Mouse (Mus musculus): ENCODE results near the gene Unc119b.

DNA sequence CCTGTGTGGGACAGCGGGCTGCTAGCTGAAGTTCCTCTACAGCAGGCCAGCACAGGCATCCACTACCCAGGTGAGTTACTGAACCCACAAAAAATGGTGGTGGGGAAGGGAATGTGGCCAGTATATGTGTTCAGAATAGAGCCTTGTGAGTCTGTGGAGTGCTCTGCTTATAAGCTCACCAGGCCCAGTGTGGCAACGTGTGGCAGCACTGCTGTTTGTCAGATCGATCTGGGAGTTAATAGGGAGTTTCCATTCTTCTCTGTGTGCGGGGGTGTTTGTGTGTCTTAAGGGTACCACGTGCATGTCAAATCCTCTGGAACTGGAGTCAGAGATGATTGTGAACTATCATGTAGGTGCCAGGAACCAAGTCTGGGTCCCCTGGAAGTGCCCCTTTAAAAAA is 35.2 kb downstream of the Unc119b start:
- TF ChIP-seq ZC3H11A (IDR thresholded peaks at IDR 0.05; ENCODE audit: borderline replicate concordance, low read depth, low read length), result no peak
- TF ChIP-seq ZNF384 (IDR thresholded peaks at IDR 0.05; ENCODE audit: low read depth, low read length), result no peak
